Mouse (Mus musculus) adrenal gland, postnatal 4 days (tissue): Measurements from ENCODE around the gene Calm1. TPM values are rescaled to one million over a fixed set of nuclear protein-coding genes. Genes with fewer than 3 reads are reported as not detected.

Source experiments
- DNase-seq, 2 experiments: peaks; one replicate each; pipeline ENCODE4 v3.0.0; 2021 to 2022; ENCODE audit warnings: low spot score in 2 of 2, mixed read lengths in 2 of 2
- total RNA-seq, 2 experiments: library from RNA; stranded (reverse); gene quantifications; 2 replicates each; pipeline ENCODE4 v1.2.3; 2021

The Calm1 gene
- total RNA-seq, 2 experiments from 2014 or later, result 373 to 429 TPM

GRCm38 (mm10) chr12:100222322-100222993, 23.2 kb downstream of the Calm1 start:
- DNase-seq, result no peak

DNA sequence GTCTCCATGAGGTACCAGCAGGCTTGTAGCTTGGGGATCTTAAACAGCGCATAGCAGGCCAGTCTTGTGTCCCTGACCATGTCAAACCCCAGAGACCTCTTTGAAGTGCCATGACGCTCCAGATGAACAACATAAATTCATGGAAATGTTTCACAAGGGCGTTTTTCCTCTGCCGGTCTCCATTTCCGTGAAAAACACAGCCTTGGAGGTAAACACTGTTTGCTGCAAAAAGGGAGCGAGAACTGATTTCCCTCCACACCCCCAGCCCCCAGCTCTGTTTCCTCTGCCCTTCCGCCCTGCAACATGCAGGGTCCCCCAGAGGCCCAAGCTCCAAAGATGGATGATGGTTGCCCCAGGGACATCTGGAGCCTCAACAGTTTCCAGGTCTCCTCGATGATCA, 24.3 kb downstream of the Calm1 start:
- DNase-seq, result no peak

GRCm38 (mm10) chr12:100225196-100225595, 26.0 kb downstream of the Calm1 start:
- DNase-seq, result no peak

DNA sequence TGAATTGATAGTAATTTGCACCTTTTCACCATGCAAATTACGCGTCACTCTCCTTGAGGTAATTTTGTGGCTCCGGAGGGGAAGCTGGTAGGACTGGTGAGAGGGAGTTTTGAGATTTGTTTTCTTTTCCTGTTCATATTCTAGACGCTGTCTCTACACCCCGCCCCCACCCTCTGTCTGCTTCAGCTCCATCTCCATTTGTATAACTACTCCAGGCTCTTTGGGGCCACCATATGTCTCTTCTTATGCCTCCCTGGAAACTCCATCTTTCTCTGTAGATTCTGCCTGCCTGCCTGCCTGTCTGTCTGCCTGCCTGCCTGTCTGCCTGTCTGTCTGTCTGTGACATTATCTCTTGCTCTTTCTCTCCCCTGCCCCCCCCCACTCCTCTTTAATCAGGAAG, 26.8 kb downstream of the Calm1 start:
- no peak for DNase-seq

- DNase-seq, result no peak
These were observed 27.4 kb downstream of the Calm1 start for GRCm38 (mm10) chr12:100226621-100227020.

DNA sequence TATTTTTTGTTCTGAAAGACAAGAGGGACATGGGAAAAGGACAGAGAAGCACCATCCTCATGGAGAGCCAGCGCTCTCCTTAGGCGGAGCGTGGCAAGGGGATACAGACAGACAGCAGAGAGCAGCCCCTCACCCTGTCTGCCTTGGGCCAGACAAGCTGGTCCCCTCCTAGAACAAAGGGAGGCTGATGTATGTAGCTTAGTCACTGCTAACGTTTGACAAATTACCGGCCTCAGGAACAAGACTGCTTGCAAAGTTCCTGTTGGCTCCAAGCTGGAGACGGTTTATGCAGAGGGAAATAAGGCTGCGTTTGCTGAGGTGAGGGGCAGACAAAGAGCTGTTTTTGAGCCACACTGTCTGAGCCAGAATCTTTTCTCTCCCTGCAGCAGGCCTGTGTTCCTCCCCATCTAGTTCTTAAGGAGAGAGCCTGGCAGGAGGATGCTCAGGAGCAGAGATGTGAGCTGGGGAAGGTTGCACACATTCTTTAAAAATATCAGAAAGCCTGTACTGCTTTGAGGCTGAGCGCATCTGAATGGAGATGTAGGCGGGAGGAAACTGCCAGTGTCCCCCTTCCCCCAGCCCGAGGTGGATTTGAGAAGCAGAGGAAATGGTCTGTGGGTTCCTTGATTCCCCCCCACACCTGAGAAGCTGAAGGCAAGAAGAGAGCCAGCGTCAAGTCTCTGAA, 28.9 kb downstream of the Calm1 start:
- DNase-seq, result no peak

DNA sequence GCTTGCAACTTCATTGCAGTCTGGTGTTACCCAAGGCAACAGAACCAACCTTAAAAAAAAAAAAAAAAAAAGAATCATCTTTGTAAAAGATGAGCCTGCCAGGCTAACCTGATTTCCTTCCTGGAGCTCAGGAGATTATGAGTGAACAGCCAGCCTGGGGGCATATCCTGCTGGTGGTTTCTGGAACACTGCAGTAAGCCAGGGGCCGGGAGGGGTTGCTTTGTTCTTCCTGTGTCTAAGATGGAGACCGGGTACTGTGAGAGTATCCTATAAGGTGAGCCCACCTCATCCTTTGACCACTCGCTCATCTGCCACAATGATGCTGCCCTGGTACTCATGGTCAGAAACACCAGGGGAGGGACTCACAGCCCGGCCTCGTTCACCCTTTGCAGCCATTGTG, 35.0 kb downstream of the Calm1 start:
- DNase-seq, result no peak

DNA sequence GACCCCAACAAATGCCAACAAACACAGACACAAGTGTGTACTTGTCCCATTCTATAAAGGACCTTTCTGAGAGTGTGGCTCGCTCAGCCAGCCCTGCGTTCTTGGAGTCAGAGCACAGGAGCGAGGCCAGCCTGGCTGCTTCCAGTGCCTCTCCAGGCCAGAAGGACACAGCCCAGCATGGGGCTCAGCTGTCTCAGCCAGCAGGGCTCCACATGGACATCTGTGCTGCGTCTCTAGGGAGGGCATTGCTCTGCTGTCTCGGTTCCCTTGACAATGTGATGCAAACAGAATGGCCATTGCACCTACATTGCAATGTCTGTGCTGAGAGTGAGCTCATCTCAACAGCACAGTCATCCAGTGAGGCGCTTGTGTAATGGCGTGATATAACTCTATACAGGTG, 35.7 kb downstream of the Calm1 start:
- no peak for DNase-seq

DNA sequence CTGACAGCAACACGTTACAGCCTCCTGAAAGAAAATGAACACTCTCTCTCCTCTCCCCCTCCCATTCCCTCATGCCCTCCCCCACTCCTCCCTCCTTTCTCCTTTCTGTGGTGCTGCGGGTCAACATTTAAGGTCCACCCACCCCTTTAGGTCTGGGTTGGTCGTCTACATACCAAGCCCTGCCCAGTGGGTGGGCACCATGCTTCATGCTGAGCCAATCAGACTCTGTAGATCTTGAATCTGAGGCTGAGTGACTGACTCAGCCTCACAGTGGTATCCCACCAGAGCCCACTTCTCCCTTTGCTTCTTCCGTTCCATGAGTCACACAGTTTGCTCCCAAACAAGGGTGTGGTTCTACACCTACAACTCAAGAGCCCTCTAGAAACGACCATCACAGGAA, 36.2 kb downstream of the Calm1 start:
- no peak for DNase-seq

GRCm38 (mm10) chr12:100239404-100239803, 40.2 kb downstream of the Calm1 start:
- DNase-seq, result no peak

DNA sequence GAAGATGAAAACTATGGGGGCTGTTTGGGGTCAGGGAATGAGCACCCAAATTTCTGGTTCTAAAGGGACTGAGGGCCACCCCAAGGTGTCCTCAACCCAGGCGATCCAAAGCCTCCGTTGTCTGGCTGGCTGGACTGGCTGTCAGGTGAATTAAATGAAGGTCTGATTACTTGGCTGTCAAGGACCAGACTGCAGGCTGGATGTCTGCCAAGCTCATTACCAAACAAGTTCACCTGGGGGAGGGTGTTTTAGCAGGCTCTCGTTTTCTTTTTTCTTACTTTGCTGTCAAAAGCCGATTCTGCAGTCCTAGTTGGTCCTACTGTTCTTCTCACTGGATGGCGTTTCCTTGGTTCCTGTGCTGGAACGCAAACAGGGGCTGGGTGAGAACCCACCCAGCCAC, 40.6 kb downstream of the Calm1 start:
- DNase-seq, result no peak

GRCm38 (mm10) chr12:100241911-100242796, 42.9 kb downstream of the Calm1 start:
- no peak for DNase-seq

DNA sequence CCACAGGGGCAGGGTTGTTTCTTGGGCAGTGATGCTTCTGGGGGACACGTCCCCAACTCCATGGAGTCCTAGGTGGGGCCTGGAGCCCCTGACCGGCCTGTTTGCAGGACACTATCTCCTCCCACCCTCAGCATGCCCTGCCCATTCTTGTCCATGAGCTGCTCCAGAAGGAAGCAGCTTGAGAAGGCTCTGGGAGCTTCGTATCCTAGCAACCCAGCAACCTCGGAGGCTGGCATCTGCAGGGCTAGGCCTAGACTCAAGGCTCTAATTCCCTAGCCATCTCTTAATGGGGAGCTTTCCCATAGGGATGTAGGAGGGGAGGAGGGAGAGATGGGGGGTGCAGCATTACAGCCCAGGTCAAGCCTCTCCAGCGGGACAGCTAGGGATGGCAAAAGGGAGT, 45.3 kb downstream of the Calm1 start:
- no peak for DNase-seq

DNA sequence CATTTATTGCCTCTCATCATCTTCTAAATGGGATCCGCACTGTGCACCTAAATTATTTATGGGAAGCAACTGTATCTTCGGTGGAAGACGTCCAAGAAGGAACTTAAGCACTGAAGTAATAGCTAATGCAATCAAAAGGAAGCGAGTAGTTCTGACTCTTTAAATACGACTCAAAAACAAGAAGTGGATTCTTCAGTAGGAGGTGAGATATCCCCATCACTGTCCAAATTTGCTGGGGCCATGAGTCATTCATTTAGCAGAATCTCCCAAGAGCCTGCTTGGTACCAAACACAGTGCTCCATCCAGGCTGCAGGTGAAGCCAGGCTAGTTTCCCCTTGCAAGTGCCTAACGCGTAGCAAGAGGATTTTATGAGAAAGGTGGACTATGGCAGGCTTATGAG, 49.9 kb downstream of the Calm1 start:
- DNase-seq, result no peak

GRCm38 (mm10) chr12:100254471-100254870, 55.2 kb downstream of the Calm1 start:
- no peak for DNase-seq

- DNase-seq, result no peak
These were observed 56.3 kb downstream of the Calm1 start for GRCm38 (mm10) chr12:100255441-100255949.

- no peak for DNase-seq
These were observed 58.5 kb downstream of the Calm1 start for GRCm38 (mm10) chr12:100257779-100258178.

Other genes starting within 250 kb of the Calm1 start
- 1 to 10 TPM; 1.6 to 1.8 TPM for gene Kcnk13, start 234.9 kb upstream of the Calm1 start, total RNA-seq
- 100 to 1,000 TPM; 216 to 227 TPM for gene Psmc1, start 89.3 kb upstream of the Calm1 start, total RNA-seq
- gene Nrde2, start 39.8 kb upstream of the Calm1 start, total RNA-seq, result 10 to 100 TPM; 30.7 to 32.5 TPM